Mouse (Mus musculus) cerebellum, adult 11 months (tissue): ENCODE measurements around the gene A030014E15Rik.
"Not testable (repeated sequence)": the region's sequence is repeated elsewhere in the genome, so short reads cannot be mapped to it uniquely, and the experiment has no call there.

Experiments used
- DNase-seq: peaks from one replicate; pipeline ENCODE4 v3.0.0; 2022

The A030014E15Rik gene

DNA sequence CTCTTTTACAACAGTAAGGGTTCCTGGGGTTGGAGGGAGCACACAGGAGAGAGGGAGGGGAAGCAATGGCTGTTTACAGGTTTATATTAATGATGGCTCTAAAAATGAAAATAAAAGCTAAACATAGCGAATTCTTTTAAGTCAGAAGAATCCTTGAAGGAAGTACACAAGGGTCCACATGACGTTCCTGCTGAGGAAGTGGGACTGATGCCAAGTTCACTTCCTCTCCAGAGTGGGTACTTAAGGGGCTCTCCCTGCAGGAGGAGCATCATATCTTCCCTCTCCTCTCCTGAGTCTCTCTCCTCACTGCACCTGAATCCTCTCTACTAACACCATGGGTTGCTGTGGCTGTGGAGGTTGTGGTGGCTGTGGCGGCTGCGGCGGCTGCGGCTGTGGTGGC lies at the start of gene A030014E15Rik:
A030014E15Rik (plus strand) TSS at position 268 of the 400 bp plus-strand sequence.
- no peak for DNase-seq

DNA sequence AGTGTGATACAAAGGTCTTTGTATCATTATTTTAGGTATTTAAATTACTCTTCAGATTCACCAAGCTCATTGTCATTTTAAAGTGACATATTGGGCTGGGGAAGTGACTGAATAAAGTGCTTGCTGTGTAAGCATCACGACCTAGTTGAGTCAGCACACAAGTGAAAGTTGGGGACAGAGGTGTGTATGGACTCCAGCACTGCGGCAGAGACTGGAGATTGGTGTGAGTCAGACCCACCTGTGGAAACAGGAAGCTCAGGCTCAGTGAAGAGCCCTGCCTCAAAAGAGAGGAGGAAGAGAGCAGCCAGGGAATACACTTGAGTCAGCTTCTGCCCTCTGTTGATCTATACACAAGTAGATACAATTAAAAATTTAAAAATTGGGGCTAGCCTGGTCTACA lies 45.5 kb upstream of the A030014E15Rik start:
- DNase-seq = no peak

DNA sequence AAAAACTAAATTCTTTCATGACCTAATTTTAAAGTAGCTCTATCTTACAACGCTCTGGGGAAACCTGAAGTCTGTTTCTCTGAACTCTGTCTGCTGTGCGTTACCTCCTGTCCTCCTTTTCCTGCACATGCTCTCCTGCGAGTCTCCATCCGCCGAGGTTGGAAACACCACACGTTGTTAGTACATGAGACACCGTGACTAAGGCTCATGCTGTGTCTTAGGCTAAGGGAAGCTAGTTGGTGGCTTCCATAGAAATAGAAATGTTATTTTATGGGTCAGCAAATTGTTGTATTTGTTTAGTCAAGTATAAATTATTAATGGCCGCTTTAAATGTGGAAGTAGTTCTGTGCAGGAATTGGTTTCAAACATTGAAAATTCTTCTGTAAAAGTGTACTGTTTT lies 44.5 kb upstream of the A030014E15Rik start:
- DNase-seq = no peak

DNA sequence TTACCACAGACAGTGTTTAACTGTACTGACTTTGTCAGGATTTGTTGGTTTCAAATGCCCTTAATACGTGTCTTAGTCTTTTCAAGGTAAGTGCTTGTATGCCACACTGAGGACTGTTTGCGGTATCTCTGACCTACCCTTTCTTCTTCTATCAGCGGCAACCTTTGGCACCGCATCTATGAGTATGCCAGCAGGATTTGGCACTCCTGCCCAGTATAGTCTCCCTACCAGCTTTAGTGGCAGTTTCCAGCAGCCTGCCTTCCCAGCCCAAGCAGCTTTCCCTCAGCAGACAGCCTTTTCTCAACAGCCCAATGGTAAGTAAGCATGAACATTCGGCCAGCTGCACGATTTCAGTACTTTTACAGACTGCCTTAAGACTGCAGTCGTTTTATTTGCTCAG lies 31.4 kb upstream of the A030014E15Rik start:
- no peak for DNase-seq

DNA sequence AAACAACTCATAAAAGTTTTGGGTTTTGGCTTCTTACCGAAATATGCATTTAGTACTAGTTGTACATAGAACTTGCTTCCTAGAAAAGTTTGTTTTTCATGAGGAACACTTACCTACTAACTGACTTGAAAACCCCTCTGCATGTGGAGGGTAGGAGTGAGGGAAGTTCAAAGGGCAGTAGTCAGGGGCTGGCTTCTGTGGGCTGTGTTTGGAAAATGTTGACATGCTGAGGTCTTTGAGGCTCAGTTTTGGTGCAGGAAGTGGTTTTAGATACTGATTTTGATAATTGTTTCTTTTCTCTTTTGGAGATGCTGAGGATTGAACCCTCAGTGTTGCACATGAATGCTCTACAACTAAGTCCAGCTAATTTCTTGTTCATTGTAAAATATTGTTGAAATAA lies 24.1 kb upstream of the A030014E15Rik start:
- DNase-seq = no peak

DNA sequence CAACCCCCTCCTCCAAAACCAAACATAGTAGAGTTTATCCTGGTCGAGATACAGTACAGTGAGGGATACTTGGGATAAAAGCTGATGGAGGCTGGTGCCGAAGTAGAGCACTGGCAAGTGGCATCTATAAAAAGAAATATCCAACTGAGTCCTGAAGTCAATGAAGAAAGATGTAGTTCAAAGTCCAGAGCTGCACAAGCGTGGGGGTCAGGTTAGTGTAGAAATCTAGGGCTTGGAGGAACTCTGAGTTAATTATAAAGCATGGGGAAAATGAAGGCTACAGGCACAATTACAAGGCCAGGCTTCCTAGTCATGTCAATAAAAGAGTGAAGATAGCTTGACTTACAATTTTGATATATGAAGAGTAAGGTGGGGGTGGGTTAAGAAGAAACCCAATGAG lies 23.5 kb upstream of the A030014E15Rik start:
- no peak for DNase-seq

DNA sequence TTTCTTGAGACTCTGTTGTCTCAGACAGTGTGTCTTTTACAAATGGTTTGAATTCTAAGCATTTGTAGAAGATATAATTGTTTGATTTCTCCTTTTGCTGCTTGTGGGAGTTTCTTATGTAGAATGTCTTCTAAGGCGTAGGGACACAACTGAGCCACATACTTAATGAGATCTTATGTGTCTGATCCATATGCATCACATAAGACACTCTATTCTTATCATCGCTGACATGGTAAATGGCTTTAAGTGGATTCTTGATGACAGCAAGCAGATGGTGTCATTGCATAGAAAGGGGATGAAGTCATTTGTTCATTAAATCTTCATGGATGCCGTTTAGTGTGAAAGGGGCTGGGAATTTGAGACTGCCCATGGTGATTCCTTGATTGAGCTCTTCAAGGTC lies 18.8 kb upstream of the A030014E15Rik start:
- no peak for DNase-seq

DNA sequence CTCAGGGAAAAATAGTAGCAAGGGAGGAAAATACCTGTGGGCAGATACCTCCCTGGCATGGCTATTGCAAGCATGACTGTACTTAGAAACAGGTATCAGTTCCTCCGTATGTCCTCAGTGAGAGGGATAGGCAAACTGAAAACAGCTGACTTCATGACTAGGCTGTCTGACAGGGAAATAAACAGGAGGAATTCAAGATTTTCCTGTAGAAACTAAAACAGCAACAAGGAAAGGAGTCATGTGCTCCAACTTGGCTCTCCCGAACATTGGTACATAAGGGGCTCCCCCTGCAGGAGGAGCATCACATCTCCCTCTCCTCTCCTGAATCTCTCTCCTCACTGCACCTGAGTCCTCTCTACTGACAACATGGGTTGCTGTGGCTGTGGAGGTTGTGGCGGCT lies 11.7 kb upstream of the A030014E15Rik start, which contains the start of gene A030005L19Rik:
A030005L19Rik (plus strand) TSS at position 301 of the 400 bp plus-strand sequence.
- no peak for DNase-seq

DNA sequence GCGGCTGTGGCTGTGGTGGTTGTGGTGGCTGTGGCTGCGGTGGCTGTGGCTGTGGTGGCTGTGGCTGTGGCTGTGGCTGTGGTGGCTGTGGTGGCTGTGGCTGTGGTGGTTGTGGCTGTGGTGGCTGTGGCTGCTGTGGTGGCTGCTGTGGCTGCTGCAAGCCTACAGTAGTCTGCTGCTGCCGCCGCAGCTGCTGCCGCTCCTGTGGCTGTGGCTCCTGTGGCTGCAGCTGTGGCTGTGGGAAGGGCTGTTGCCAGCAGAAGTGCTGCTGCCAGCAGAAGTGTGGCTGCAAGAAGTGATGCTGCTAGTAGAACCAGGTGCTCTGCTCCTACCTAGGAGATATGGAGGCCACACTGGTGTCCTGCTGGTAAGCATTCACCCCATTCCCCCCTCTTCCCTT lies 11.3 kb upstream of the A030014E15Rik start:
- not testable (repeated sequence) for DNase-seq

DNA sequence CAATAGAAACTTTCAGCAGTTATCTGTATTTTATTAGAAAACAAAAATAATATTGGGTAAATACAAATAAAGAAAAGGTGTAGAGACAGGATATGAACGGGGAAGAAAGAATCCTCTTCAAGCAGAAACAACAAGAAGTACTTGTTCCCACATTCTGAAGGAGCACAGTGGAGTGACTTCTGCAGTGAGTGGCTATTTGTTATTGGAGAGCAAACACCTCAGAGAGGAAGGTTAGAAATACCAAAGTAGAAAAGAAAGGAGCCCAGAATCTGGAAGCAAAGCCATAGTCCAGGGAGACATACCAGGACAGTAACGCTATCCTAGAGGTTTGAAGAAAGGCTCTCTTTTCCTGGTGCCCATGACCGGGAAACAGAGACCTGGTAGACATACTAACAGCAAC lies 5.8 kb downstream of the A030014E15Rik start:
- DNase-seq = not testable (repeated sequence)

DNA sequence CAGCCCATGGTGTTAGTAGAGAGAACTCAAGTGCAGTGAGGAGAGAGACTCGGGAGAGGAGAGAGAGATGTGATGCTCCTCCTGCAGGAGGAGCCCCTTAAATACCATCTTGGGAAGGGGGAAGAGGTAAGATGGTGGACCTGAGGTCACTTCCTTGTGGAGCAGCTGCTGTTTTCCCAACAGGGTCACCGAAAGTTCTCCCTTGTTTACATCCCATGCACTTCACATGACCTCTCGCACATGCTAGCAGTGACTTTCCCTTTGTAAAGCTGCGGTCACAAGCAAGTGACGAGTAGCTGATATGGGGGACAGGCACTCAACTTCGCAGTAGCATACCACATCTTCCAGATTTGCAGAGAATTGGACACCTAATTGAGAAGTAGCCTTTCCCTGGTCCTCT lies 6.6 kb downstream of the A030014E15Rik start, which contains the start of gene Gm6217:
Gm6217 (minus strand) TSS at position 74 of the 400 bp plus-strand sequence.
- not testable (repeated sequence) for DNase-seq

DNA sequence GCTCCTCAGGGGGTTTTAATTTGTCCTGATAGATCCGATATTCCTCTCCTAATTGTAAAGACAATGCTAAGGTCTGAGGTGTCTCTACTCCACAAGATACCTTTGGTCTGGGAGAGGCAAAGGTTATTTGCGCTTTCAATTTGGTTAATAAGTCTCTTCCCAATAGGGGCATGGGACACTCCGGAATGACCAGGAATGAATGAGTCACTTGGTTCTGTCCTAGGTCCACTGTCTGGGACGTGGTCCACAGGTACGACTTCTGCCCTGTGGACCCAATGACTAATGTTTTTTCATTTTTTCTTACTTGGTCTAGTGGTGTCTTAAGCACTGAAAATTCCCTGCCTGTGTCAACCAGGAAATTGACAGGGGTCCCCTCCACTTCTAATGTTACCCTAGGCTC lies 13.9 kb downstream of the A030014E15Rik start:
- no peak for DNase-seq

DNA sequence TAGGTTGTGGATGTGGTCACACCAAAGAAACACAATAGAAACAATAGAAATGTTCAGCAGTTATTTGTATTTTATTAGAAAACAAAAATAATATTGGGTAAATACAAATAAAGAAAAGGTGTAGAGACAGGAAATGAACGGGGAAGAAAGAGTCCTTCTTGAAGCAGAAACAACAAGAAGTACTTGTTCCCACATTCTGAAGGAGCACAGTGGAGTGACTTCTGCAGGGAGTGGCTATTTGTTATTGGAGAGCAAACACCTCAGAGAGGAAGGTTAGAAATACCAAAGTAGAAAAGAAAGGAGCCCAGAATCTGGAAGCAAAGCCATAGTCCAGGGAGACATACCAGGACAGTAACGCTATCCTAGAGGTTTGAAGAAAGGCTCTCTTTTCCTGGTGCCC lies 17.8 kb downstream of the A030014E15Rik start:
- not testable (repeated sequence) for DNase-seq

DNA sequence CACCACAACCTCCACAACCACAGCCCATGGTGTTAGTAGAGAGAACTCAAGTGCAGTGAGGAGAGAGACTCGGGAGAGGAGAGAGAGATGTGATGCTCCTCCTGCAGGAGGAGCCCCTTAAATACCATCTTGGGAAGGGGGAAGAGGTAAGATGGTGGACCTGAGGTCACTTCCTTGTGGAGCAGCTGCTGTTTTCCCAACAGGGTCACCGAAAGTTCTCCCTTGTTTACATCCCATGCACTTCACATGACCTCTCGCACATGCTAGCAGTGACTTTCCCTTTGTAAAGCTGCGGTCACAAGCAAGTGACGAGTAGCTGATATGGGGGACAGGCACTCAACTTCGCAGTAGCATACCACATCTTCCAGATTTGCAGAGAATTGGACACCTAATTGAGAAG lies 18.6 kb downstream of the A030014E15Rik start, which contains the start of gene A030003K21Rik:
A030003K21Rik (minus strand) TSS at position 94 of the 400 bp plus-strand sequence.
- DNase-seq = not testable (repeated sequence)

DNA sequence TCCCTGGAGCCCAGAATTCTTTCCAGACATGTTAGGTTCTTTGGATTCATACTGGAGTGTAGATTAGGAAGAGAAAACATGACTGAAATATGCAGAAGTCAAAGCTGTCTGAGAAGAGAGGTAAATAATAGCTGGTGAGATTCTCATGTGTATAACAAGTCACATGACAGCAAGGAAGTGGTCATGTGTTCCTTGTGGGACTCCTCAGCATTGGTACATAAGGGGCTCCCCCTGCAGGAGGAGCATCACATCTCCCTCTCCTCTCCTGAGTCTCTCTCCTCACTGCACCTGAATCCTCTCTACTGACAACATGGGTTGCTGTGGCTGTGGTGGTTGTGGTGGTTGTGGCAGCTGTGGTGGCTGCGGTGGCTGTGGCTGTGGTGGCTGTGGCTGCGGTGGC lies 21.3 kb downstream of the A030014E15Rik start:
- not testable (repeated sequence) for DNase-seq

DNA sequence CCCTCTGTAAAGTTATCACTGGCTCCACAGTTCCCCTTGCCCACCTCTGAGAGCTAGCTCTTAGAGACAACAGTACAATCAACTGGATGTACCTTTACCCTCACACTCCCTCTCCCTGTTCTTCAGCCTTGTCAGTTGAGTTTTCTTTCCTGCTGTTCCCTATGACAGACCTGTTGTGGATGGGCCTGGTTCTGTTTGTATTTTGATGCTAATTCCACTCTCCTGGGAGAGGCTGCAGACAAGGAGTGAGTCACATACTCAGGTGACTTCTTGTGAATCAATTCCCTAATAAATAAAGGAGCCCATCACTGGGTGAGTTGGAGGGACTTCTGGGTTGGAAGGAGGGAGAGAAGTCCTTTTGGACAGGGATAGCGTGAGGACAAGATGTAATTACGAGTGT lies 23.9 kb downstream of the A030014E15Rik start:
- no peak for DNase-seq

DNA sequence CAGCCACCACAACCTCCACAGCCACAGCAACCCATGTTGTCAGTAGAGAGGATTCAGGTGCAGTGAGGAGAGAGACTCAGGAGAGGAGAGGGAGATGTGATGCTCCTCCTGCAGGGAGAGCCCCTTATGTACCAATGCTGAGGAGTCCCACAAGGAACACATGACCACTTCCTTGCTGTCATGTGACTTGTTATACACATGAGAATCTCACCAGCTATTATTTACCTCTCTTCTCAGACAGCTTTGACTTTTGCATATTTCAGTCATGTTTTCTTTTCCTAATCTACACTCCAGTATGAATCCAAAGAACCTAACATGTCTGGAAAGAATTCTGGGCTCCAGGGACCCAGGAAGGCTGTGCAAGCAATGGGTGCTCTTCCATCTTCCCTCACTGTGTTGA lies 31.2 kb downstream of the A030014E15Rik start, which contains the start of gene Gm7544:
Gm7544 (minus strand) TSS at position 101 of the 400 bp plus-strand sequence.
- not testable (repeated sequence) for DNase-seq

DNA sequence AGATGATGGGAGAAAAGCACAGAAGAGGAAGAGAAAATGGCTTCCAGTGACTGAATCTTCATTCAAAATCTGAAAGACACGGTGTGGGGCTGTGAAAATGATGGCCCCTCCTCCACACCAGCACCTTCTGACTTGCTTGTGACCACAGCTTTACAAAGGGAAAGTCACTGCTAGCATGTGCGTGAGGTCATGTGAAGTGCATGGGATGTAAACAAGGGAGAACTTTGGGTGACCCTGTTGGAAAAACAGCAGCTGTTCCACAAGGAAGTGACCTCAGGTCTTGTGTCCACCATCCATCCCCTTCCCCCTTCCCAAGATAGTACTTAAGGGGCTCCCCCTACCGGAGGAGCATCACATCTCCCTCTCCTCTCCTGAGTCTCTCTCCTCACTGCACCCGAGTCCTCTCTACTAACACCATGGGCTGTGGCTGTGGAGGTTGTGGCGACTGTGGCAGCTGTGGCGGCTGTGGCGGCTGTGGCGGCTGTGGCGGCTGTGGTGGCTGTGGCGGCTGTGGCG lies 35.2 kb downstream of the A030014E15Rik start, which contains the start of gene Gm47955:
Gm47955 (plus strand) TSS at position 417 of the 516 bp plus-strand sequence.
- no peak for DNase-seq

DNA sequence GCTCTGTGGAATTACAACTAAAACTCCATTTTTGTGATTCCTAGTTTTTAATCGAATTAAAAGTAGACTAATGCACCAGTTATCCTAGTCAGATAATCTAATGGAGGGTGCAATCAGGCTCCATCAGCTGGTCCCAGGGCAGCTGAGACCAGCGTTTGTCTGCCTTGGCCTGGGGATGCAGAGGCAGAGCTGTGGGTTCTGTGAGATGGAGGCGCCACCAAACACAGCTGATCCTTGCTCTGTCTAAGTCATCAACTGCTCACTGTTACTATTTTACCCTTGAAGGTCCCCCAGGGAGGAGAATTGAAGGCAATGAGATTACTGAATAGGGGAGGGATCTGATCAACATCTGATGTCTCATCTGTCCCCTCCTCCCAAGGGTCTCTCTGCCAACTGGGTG lies 41.7 kb downstream of the A030014E15Rik start:
- DNase-seq = no peak

DNA sequence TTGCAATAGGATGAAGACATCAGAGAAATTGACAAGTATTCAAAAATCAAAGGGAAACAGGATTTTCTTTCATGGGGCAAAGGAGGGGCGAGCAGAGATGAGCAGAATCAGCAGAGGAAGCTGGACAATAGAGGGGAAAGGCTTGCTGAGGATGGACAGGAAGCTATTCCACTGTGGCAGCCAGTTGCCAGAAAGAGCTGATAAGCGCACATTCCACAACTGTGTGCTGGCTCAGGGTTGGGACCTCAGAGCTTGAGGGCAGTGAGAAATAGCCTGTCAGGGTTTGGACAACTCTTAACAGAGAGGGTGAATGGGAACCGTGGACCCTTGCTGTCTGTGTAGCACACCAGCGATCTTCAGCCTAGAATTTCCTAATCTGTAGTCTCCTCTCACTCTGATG lies 47.3 kb downstream of the A030014E15Rik start:
- no peak for DNase-seq

DNA sequence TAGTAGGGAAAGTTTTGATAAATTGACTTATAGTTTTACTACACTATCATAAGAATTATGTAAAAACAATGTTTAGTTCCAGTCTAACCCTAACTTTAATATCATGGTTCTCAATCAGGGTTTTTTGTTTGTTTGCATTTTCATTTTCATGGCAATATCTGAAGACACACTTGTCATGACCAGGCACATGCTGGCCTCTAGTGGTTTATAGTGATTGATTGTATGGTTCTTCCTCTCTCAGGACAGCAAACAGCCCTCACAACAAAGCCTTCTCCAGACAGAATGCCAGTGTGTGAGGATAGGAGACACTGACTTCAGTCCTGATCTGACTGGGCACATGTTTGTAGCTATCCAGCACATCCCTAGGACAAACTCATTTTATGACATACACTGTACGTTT lies 48.5 kb downstream of the A030014E15Rik start:
- no peak for DNase-seq

DNA sequence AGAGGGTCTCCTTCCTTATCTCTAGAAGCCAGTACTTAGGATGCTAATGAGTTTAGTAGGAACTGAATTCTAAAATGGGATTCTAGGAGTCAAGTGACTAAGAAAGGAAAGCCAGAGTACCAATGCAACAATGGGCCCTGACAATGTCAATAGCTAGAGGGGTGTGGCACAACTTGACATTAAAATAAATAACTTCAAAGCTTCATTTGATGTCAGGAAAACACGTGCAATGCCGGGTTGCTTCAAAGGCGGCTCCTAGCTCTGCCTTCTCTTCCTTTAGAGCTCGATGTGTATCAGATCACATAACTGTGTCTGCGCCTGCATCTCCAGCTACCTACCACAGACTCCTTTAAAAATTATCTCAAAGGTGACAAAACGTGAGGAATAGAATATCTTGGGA lies 49.2 kb downstream of the A030014E15Rik start:
- no peak for DNase-seq

DNA sequence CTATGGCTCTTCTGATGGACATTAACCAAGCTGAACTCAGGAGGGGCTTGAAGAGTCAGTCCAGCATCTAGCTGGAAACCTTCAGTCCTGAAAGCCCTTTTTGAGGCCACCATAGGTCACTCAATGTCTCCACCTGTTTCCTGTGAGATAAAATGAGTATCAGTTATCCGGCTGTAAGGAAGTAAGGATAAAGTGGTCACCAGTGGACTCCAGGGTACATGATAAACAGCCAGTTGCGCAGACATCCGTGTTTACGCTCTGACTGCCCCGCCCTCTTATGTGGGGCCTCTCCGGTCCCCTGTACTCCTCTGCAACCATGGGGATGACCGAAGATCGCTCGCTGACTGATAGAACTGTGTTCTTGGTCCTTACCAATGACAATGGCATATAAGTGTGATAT lies 49.6 kb downstream of the A030014E15Rik start:
- DNase-seq = no peak
